Mouse (Mus musculus): ENCODE measurements around the gene Krtap26-1. TPM values are rescaled to one million over a fixed set of nuclear protein-coding genes. Genes with fewer than 3 reads are reported as not detected.

The Krtap26-1 gene
- polyA plus RNA-seq, 1 experiment from 2014 or later, result 2.0 TPM

GRCm38 (mm10) chr16:88627566-88627965 lies 20.0 kb downstream of the Krtap26-1 start, which contains the start of gene 2310079G19Rik:
TSS of gene 2310079G19Rik (minus strand) at chr16:88627666.
- no peak for ATAC-seq
- no peak for TF ChIP-seq CTCF (IDR thresholded peaks at IDR 0.05; ENCODE audit: low read depth)
- no peak within 1 kb of the TSS for H3K4me3 ChIP-seq (ENCODE audit: low read depth, low read length)
- no peak within 1 kb of the TSS for H3K4me2 ChIP-seq (replicated peaks; ENCODE audit: low read depth)
- no peak within 1 kb of the TSS for H3K9ac ChIP-seq (ENCODE audit: low read depth, low read length)
- no peaks in the 10 kb centered on the region for H3K27me3 ChIP-seq (replicated peaks; ENCODE audit: control insufficient read depth, insufficient read depth, low read length)
- no peaks in the 10 kb centered on the region for H3K36me3 ChIP-seq (ENCODE audit: control insufficient read depth, insufficient read depth)
- H3K9me3 ChIP-seq (ENCODE audit: control insufficient read depth), result no peaks in the 10 kb centered on the region
- H3K4me1 ChIP-seq (replicated peaks; ENCODE audit: control insufficient read depth, insufficient read depth, low read length), result no peaks in the 10 kb centered on the region; the same call in 1 of the 2 replicates
- 96% methylated on average over 4 of the region's 4 CpGs for WGBS
- H3K27ac ChIP-seq (ENCODE audit: low read depth, low read length), result no peak within 1 kb of the TSS

- Histone ChIP-seq H3K27me3 (replicated peaks; ENCODE audit: control insufficient read depth, insufficient read depth, low read length) (no peaks in the 10 kb centered on the region), H3K36me3 (ENCODE audit: control insufficient read depth, insufficient read depth) (no peaks in the 10 kb centered on the region), H3K9me3 (ENCODE audit: control insufficient read depth) (no peaks in the 10 kb centered on the region), H3K9ac (ENCODE audit: low read depth, low read length) (no peak overlapping the region), H3K4me3 (ENCODE audit: low read depth, low read length) (no peak overlapping the region), H3K4me1 (replicated peaks; ENCODE audit: control insufficient read depth, insufficient read depth, low read length) (no peaks in the 10 kb centered on the region), H3K27ac (ENCODE audit: low read depth, low read length) (no peak overlapping the region), H3K4me2 (replicated peaks; ENCODE audit: low read depth) (no peak overlapping the region)
- WGBS, result 73% methylated on average over 4 of the region's 4 CpGs
- no peak for TF ChIP-seq CTCF (IDR thresholded peaks at IDR 0.05; ENCODE audit: low read depth)
- no peak for ATAC-seq
Measured at GRCm38 (mm10) chr16:88612712-88613111, 34.9 kb downstream of the Krtap26-1 start.

- 77% methylated on average over 8 of the region's 8 CpGs for WGBS
- Histone ChIP-seq H3K4me3 (ENCODE audit: low read depth, low read length) (no peak within 1 kb of the TSS), H3K27me3 (replicated peaks; ENCODE audit: control insufficient read depth, insufficient read depth, low read length) (no peaks in the 10 kb centered on the region), H3K4me1 (replicated peaks; ENCODE audit: control insufficient read depth, insufficient read depth, low read length) (no peaks in the 10 kb centered on the region), H3K27ac (ENCODE audit: low read depth, low read length) (no peak within 1 kb of the TSS), H3K9me3 (ENCODE audit: control insufficient read depth) (no peaks in the 10 kb centered on the region), H3K36me3 (ENCODE audit: control insufficient read depth, insufficient read depth) (no peaks in the 10 kb centered on the region), H3K4me2 (replicated peaks; ENCODE audit: low read depth) (no peak within 1 kb of the TSS), H3K9ac (ENCODE audit: low read depth, low read length) (no peak within 1 kb of the TSS)
- ATAC-seq, result peak; percentile 97
- no peak for TF ChIP-seq CTCF (IDR thresholded peaks at IDR 0.05; ENCODE audit: low read depth)
Measured at GRCm38 (mm10) chr16:88611922-88612321, 35.7 kb downstream of the Krtap26-1 start, which contains the start of gene Krtap24-1. TSS of gene Krtap24-1 (minus strand) at chr16:88612279.

GRCm38 (mm10) chr16:88604570-88604969 lies 43.0 kb downstream of the Krtap26-1 start:
- TF ChIP-seq CTCF (IDR thresholded peaks at IDR 0.05; ENCODE audit: low read depth), result no peak
- ATAC-seq, result no peak
- WGBS, result 89% methylated on average over 6 of the region's 6 CpGs
- Histone ChIP-seq H3K4me3 (ENCODE audit: low read depth, low read length) (no peak overlapping the region), H3K9me3 (ENCODE audit: control insufficient read depth) (no peaks in the 10 kb centered on the region), H3K9ac (ENCODE audit: low read depth, low read length) (no peak overlapping the region), H3K27me3 (replicated peaks; ENCODE audit: control insufficient read depth, insufficient read depth, low read length) (no peaks in the 10 kb centered on the region), H3K4me2 (replicated peaks; ENCODE audit: low read depth) (no peak overlapping the region), H3K27ac (ENCODE audit: low read depth, low read length) (no peak overlapping the region), H3K4me1 (replicated peaks; ENCODE audit: control insufficient read depth, insufficient read depth, low read length) (peaks cover 7% of the 10 kb centered on the region; the same call in 1 of the 2 replicates), H3K36me3 (ENCODE audit: control insufficient read depth, insufficient read depth) (no peaks in the 10 kb centered on the region)

GRCm38 (mm10) chr16:88602464-88602863 lies 45.1 kb downstream of the Krtap26-1 start:
- TF ChIP-seq CTCF (IDR thresholded peaks at IDR 0.05; ENCODE audit: low read depth), result no peak
- Histone ChIP-seq H3K9ac (ENCODE audit: low read depth, low read length) (no peak overlapping the region), H3K4me2 (replicated peaks; ENCODE audit: low read depth) (no peak overlapping the region), H3K4me3 (ENCODE audit: low read depth, low read length) (no peak overlapping the region), H3K27me3 (replicated peaks; ENCODE audit: control insufficient read depth, insufficient read depth, low read length) (no peaks in the 10 kb centered on the region), H3K9me3 (ENCODE audit: control insufficient read depth) (no peaks in the 10 kb centered on the region), H3K36me3 (ENCODE audit: control insufficient read depth, insufficient read depth) (no peaks in the 10 kb centered on the region), H3K27ac (ENCODE audit: low read depth, low read length) (no peak overlapping the region), H3K4me1 (replicated peaks; ENCODE audit: control insufficient read depth, insufficient read depth, low read length) (peaks cover 7% of the 10 kb centered on the region; the same call in 1 of the 2 replicates)
- ATAC-seq, result no peak
- WGBS, result 65% methylated on average over 1 of the region's 1 CpGs

- Histone ChIP-seq H3K27ac (ENCODE audit: low read depth, low read length) (peak overlapping the region; percentile 84), H3K4me2 (replicated peaks; ENCODE audit: low read depth) (peak overlapping the region; percentile 52), H3K27me3 (replicated peaks; ENCODE audit: control insufficient read depth, insufficient read depth, low read length) (no peaks in the 10 kb centered on the region), H3K36me3 (ENCODE audit: control insufficient read depth, insufficient read depth) (no peaks in the 10 kb centered on the region), H3K9me3 (ENCODE audit: control insufficient read depth) (no peaks in the 10 kb centered on the region), H3K4me3 (ENCODE audit: low read depth, low read length) (peak overlapping the region; percentile 1; the same call in 1 of the 2 replicates), H3K4me1 (replicated peaks; ENCODE audit: control insufficient read depth, insufficient read depth, low read length) (peaks cover 7% of the 10 kb centered on the region; the same call in 1 of the 2 replicates), H3K9ac (ENCODE audit: low read depth, low read length) (no peak overlapping the region)
- WGBS, result 37% methylated on average over 8 of the region's 8 CpGs
- peak; percentile 85 for ATAC-seq
- TF ChIP-seq CTCF (IDR thresholded peaks at IDR 0.05; ENCODE audit: low read depth), result no peak
Measured at GRCm38 (mm10) chr16:88600303-88600702, 47.3 kb downstream of the Krtap26-1 start.
